Mouse (Mus musculus) cortical plate, adult 2 months (tissue): ENCODE results near the gene Pcsk7.

Experiments
- CTCF ChIP-seq: fragments of 200-500 bp; IDR thresholded peaks from 2 replicates; pipeline ENCODE4 v1.5.1; 2011; ENCODE audit warnings: mild to moderate bottlenecking, control low read depth, low read length; ENCODE audit not compliant: insufficient read depth; ENCODE audit errors: extremely low read depth
- POLR2A ChIP-seq: fragments of 200-500 bp; IDR thresholded peaks from 2 replicates; pipeline ENCODE4 v1.6.1; 2011; ENCODE audit warnings: mild to moderate bottlenecking, low read length, control low read depth; ENCODE audit not compliant: insufficient read depth; ENCODE audit errors: extremely low read depth

DNA sequence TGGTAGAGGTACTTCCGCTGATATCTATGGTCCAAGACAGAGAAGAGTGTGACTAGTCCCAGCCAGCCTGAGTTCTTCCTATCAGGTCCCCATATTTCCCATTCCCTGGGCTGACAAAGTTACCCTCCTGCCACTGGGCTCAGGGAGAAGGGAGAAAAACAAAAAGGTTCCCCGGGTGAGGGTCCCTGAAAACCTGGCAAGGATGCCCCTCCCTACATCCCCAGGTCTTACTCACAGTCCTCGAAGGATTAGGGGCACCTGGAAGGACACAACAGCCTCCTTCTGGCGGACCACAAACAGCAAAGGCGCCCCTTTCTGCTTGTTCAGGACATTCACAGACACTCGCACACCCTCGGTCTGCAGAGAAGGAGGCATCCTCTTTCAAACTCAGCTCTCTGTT lies 46.6 kb downstream of the Pcsk7 start:
- TF ChIP-seq CTCF (no peak), POLR2A (no peak)
